Mouse (Mus musculus) bone marrow, adult 2 months (tissue): ENCODE data around the gene Casc3. TPM values are rescaled to one million over a fixed set of nuclear protein-coding genes. Genes with fewer than 3 reads are reported as not detected.

Source experiments
- H3K27ac ChIP-seq: fragments of 200-500 bp; 2 replicates; pipeline ENCODE4 v1.5.1; 2012; ENCODE audit warnings: low read depth, mild to moderate bottlenecking, control low read depth, inconsistent platforms, low read length; ENCODE audit not compliant: control insufficient read depth, poor library complexity, insufficient read depth
- H3K4me1 ChIP-seq: fragments of 200-500 bp; 2 replicates; pipeline ENCODE4 v1.6.1; 2011; ENCODE audit warnings: low read length; ENCODE audit not compliant: control insufficient read depth, insufficient read depth
- H3K4me3 ChIP-seq: fragments of 200-500 bp; replicated peaks from 2 replicates; pipeline ENCODE3; 2011; ENCODE audit warnings: mild to moderate bottlenecking, low read depth, low read length, control low read depth; ENCODE audit not compliant: control insufficient read depth
- CTCF ChIP-seq: fragments of 200-500 bp; IDR thresholded peaks from 2 replicates; pipeline ENCODE4 v1.5.1; 2011; ENCODE audit warnings: low read length, control low read depth; ENCODE audit not compliant: control insufficient read depth, insufficient read depth
- POLR2A ChIP-seq: fragments of 200-500 bp; IDR thresholded peaks from 2 replicates; pipeline ENCODE4 v1.6.1; 2011; ENCODE audit warnings: low read depth, mild to moderate bottlenecking, control low read depth, low read length, borderline replicate concordance; ENCODE audit not compliant: control insufficient read depth
- WGBS: fragments of 180-500 bp; shearing (Covaris S2); methylation state at CpG from one replicate; pipeline ENCODE4 v1.1.7; 2018; 5-methylcytosine and 5-hydroxymethylcytosine counted together
- polyA plus RNA-seq: library from polyadenylated mRNA; stranded (reverse); fragments of >200 nt; gene quantifications from 2 replicates; pipeline ENCODE4 v1.2.4, GENCODE M21; 2011; ENCODE audit warnings: low replicate concordance; ENCODE audit not compliant: missing spikeins, insufficient read depth, insufficient read length

Gene Casc3
- polyA plus RNA-seq, 1 experiment = 38.5 TPM

DNA sequence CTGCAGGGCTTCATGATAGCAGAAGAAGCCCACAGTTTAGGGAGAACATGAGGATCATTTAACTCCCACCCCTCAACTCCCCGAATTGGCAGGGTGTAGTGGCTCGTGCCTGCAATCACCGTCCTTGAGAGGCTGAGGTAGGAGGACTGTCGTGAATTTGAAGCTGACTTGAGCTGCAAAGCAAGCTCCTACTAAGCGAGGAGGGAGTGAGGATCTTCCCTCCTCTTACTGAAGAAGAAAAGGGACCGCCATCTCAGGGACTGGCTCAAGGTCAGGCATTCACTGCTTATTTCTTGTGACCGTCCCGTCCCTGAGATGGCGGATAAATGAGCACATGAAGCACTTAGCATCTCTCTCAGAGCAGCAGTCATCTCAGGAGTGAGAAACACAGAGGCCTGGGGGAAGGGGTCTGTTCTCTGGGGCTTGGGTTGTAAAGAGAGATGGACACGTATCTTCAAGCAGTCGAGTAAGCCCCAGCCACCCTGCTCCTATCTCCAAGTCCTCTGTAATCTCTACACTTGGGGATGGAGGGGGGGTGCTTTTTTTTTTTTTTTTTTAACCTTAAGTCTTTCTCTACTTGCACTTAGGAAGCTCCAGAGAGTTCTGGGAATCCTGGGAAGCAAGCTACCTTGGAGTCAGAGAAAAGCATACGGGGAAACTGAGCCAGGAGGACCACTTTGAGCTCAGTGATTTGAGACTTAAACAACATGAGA, 28.5 kb upstream of the Casc3 start:
- Histone ChIP-seq H3K4me1 (peaks cover 13% of the 10 kb centered on the region; the same call in 1 of the 2 replicates), H3K4me3 (no peak overlapping the region)
- 30% methylated on average over 12 of the region's 12 CpGs for WGBS

DNA sequence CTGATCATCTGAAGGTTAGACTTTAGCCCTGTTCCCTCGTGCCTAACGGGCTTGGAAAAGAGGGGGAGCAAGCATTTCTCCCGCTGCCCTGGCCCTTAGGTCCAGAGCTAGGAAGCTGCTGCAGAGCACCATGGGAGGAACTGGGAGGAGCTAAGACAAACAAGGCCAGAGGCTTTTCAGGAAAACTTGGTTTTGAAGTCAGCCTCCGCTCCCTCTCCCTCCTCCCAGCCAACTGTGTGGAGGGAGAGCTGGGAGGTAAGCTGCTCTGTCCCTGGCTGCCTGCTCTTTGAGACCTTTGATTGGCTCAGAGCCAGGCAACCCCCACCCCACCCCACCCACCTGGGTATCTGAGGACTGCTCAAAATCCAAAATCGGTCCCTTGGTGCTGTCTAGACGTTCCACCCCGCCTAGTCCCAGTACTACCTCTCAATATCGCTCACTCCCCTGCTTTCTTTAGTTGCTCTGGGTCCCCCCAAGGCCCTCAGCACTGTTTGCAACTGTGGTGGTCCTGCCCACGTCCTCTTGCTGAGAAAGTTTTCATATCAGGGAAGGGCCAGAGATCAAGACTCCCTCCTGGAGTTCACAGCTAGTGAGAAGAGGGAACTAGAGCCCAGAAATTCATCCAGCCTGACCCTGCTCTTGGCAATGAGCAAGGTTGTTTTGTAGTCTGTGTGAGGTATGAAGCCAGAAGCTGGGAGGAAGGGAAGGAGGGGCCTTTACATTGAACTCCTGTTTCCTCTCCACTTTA, 27.7 kb upstream of the Casc3 start:
- 12% methylated on average over 9 of the region's 9 CpGs for WGBS
- Histone ChIP-seq H3K4me1 (peaks cover 13% of the 10 kb centered on the region; the same call in 1 of the 2 replicates), H3K27ac (peak overlapping the region; percentile 11; the same call in 1 of the 2 replicates), H3K4me3 (no peak overlapping the region)
- TF ChIP-seq CTCF (no peak), POLR2A (no peak)

More for the DNA sequence above, 28.5 kb upstream of the Casc3 start:
- peak overlapping the region; percentile 13 for H3K27ac ChIP-seq
- no peak for TF ChIP-seq CTCF
- no peak for TF ChIP-seq POLR2A

DNA sequence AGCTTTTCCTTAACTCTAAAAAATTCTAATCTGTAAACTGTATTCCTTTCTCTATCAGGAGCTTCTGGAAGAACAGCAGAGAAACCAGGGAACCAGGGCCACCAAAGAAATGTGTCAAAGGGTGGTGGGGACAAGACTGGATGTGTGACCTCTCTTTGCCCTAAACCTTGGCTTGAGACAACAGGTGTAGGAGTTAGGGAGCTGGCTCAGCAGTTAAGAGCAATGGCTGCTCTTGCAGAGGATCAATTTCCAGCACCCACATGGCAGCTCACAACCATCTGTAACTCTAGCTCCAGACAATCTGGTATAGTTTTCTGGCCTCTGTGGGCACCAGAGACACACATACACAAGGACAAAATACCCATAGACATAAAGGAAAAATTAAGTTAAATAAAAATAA, 26.8 kb upstream of the Casc3 start:
- TF ChIP-seq POLR2A (no peak), CTCF (no peak)
- H3K4me1 ChIP-seq = peaks cover 13% of the 10 kb centered on the region; the same call in 1 of the 2 replicates
- no peak overlapping the region for H3K27ac ChIP-seq
- H3K4me3 ChIP-seq = no peak overlapping the region

DNA sequence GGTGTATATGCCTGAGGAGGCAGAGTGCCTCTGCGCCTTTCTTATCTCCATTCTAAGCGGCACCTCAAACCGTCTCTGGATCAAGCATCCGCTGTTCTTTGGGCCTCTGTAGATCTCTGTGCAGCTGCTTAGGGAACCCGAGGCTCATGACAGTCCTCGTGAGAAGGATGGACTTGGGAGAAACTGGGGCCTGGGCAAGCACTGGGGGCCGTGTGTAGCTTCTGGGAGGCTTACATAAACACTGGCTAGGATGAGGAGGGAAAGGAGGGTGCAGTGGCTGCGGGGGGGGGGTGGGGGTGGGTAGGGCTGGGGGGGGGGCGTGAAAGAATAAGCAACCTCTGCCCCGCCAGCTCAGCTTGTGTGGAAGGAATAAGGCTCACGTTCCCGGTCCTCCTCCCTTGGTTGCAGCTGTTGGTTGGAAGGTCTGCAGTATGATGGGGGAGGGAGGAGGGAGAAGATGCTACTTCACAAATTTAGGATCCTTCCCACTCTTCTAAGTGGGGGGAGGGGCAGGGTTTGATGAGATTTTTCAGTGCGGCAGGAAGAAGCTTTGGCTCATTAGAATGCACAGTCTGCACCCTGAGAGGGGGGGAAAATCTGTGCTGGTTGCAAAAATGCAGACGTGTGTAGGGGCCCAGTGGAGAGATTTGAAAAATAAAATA, 22.7 kb upstream of the Casc3 start:
- TF ChIP-seq POLR2A (no peak), CTCF (no peak)
- peaks cover 3% of the 10 kb centered on the region; the same call in 1 of the 2 replicates for H3K4me1 ChIP-seq
- no peak overlapping the region for H3K27ac ChIP-seq

DNA sequence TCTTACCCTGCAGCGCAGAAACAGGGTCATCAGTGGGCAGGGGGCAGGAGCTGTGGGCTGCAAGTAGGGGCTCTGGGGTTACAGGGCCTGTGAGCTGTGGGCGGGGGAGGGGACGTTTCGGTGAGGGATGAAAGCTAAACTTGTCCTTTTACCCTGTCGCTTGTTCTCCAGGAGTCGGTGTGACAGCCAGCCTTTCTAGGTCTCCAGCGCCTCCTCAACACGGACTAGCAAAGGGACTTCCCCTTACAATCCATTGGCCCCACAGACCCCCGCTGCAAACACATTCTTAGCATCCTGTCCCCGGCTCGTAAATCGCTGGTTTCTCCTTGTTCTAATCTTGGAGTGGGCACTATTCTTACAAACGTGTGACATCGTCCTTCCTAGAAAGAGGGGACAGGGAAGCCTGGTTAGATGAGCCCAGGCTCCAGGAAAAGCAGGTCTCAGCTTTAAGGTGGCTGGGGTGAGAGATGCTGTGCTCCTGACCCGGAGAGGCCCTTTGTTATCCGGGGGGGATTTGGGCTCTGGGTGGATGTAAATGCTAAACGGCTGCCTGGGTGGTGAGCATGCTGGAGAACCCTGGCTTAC, 22.0 kb upstream of the Casc3 start:
- 8% methylated on average over 17 of the region's 17 CpGs for WGBS
- Histone ChIP-seq H3K4me3 (peak overlapping the region; percentile 57), H3K4me1 (peaks cover 3% of the 10 kb centered on the region; the same call in 1 of the 2 replicates), H3K27ac (0 out of 2 replicates have a peak overlapping the region, but pooled peaks have one; percentile 35)
- no peak for TF ChIP-seq POLR2A
- no peak for TF ChIP-seq CTCF

More for the DNA sequence above, 22.7 kb upstream of the Casc3 start:
- no peak overlapping the region for H3K4me3 ChIP-seq
- WGBS = 60% methylated on average over 13 of the region's 14 CpGs

DNA sequence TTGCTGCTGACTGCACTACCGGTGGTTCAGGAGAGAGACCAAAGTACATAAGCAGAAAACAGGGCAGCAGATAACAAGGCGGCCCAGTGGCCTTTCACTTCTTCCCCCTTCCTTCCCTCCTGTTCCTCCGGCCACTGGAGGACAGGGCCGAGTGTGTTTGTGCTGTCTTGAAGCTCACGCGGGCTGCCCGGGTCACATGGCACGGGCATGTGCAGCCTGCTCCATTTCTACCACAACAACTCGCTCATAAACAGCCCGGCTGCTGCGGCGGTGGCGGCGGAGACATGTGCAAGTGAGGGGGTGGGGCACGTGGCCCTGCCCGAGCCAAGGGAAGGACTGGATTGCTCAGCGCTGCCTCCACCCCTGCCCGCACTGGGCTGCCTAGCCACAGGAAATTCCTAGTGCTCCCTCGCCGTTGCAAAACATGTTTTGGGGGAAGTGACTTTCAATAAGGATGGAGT, 21.4 kb upstream of the Casc3 start:
- Histone ChIP-seq H3K4me3 (peak overlapping the region; percentile 57), H3K4me1 (peaks cover 3% of the 10 kb centered on the region; the same call in 1 of the 2 replicates), H3K27ac (peak overlapping the region; percentile 35)
- WGBS = under 1% methylated on average over 20 of the region's 20 CpGs
- TF ChIP-seq POLR2A = peak; percentile 53; the same call in 1 of the 2 replicates
- no peak; the same call in 1 of the 2 replicates for TF ChIP-seq CTCF

DNA sequence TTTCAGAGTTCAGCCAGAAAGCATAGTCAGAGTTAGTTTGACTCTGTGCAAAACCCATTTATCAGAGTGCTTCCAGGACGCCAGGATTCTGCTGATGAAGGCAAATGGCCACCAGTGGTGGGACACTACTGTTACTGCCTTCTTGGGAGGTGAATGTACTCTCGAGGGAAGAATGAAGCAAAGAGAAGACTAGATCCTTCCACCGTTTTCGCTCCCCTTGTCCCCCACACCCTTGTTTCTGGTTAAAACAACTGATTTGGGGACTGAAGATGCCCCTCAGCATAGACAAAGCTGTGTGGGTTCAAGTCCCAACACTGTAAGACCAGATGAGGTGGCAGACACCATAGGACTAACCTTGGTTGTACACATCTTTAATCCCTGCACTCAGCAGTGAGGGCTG, 20.6 kb upstream of the Casc3 start:
- TF ChIP-seq CTCF = no peak
- no peak for TF ChIP-seq POLR2A
- no peak overlapping the region for H3K4me3 ChIP-seq
- H3K27ac ChIP-seq = no peak overlapping the region
- WGBS = 66% methylated on average over 4 of the region's 4 CpGs
- H3K4me1 ChIP-seq = peaks cover 3% of the 10 kb centered on the region; the same call in 1 of the 2 replicates
